Mouse (Mus musculus) MEL (cell line): ENCODE measurements around the gene Dennd4a. TPM values are rescaled to one million over a fixed set of nuclear protein-coding genes. Genes with fewer than 3 reads are reported as not detected.

Source experiments
- DNase-seq: peaks from one replicate; pipeline ENCODE4 v3.0.0; 2011; ENCODE audit warnings: low read depth, low spot score
- H3K27ac ChIP-seq: 2 replicates; pipeline ENCODE4 v1.5.1; 2012; ENCODE audit warnings: low read depth, mild to moderate bottlenecking, control low read depth, low read length, moderate library complexity; ENCODE audit not compliant: control insufficient read depth
- H3K27me3 ChIP-seq, 2 experiments: fragments of 150-350 bp in 1 of 2; sonication (generic) in 1 of 2; 2 replicates each; pipeline ENCODE4 v1.6.1; 2012; ENCODE audit warnings: low read length in 2 of 2, mild to moderate bottlenecking in 2 of 2, improper control_type of control experiment in 1 of 2, moderate library complexity in 1 of 2; ENCODE audit not compliant: insufficient read depth in 2 of 2, control insufficient read depth in 1 of 2
- H3K36me3 ChIP-seq, 2 experiments: 2 replicates each; pipeline ENCODE4 v1.6.1; 2012 to 2014; ENCODE audit warnings: low read length in 2 of 2, improper control_type of control experiment in 1 of 2, inconsistent platforms in 1 of 2, mild to moderate bottlenecking in 1 of 2; ENCODE audit not compliant: insufficient read depth in 2 of 2, control insufficient read depth in 1 of 2
- H3K4me1 ChIP-seq, 2 experiments: fragments of 150-350 bp in 1 of 2; sonication (generic) in 1 of 2; 2 replicates each; pipeline ENCODE4 v1.6.1; 2012; ENCODE audit warnings: low read length in 2 of 2, improper control_type of control experiment in 1 of 2, mild to moderate bottlenecking in 1 of 2; ENCODE audit not compliant: insufficient read depth in 2 of 2, control insufficient read depth in 1 of 2
- H3K4me3 ChIP-seq, 2 experiments: fragments of 150-350 bp in 1 of 2; sonication (generic) in 1 of 2; 2 replicates each; pipeline ENCODE4 v1.5.1; 2012; ENCODE audit warnings: low read depth in 2 of 2, low read length in 2 of 2, mild to moderate bottlenecking in 2 of 2, moderate library complexity in 2 of 2, control low read depth in 1 of 2, improper control_type of control experiment in 1 of 2; ENCODE audit not compliant: control insufficient read depth in 1 of 2, insufficient read depth in 1 of 2
- H3K79me2 ChIP-seq: 2 replicates; pipeline ENCODE4 v1.6.1; 2012; ENCODE audit warnings: mild to moderate bottlenecking, low read length, moderate library complexity; ENCODE audit not compliant: control insufficient read depth, poor library complexity, insufficient read depth
- H3K9ac ChIP-seq: 2 replicates; pipeline ENCODE4 v1.6.1; 2012; ENCODE audit warnings: low read depth, mild to moderate bottlenecking, control low read depth, low read length, moderate library complexity; ENCODE audit not compliant: control insufficient read depth, poor library complexity, severe bottlenecking
- H3K9me3 ChIP-seq: fragments of 150-350 bp; sonication (generic); replicated peaks from 2 replicates; pipeline ENCODE4 v1.6.1; 2012; ENCODE audit warnings: mild to moderate bottlenecking, low read length, improper control_type of control experiment, moderate library complexity; ENCODE audit not compliant: insufficient read depth
- BHLHE40 ChIP-seq: IDR thresholded peaks from 2 replicates; pipeline ENCODE4 v1.6.1; 2012; ENCODE audit warnings: low read depth, mild to moderate bottlenecking, inconsistent platforms, low read length, improper control_type of control experiment, borderline replicate concordance
- CHD1 ChIP-seq: IDR thresholded peaks from 2 replicates; pipeline ENCODE4 v1.6.1; 2012; ENCODE audit warnings: low read depth, mild to moderate bottlenecking, inconsistent platforms, low read length, improper control_type of control experiment
- CTCF ChIP-seq, 3 experiments: IDR thresholded peaks in 2 of 3; conservative IDR thresholded peaks in 1 of 3; 2 replicates each; pipeline ENCODE4 v1.5.1; 2011 to 2012; ENCODE audit warnings: low read length in 3 of 3, low read depth in 2 of 3, mild to moderate bottlenecking in 2 of 3, improper control_type of control experiment in 1 of 3, inconsistent platforms in 1 of 3, mixed read lengths in 1 of 3, moderate library complexity in 1 of 3; ENCODE audit not compliant: control insufficient read depth in 1 of 3, insufficient read depth in 1 of 3, poor library complexity in 1 of 3, severe bottlenecking in 1 of 3
- E2F4 ChIP-seq: IDR thresholded peaks from 2 replicates; pipeline ENCODE4 v1.6.1; 2011; ENCODE audit warnings: low read depth, low read length, improper control_type of control experiment, borderline replicate concordance
- ETS1 ChIP-seq: IDR thresholded peaks from 2 replicates; pipeline ENCODE4 v1.6.1; 2012; ENCODE audit warnings: low read depth, mild to moderate bottlenecking, inconsistent platforms, low read length, improper control_type of control experiment, moderate library complexity
- GABPA ChIP-seq: IDR thresholded peaks from 2 replicates; pipeline ENCODE4 v1.6.1; 2012; ENCODE audit warnings: low read depth, mild to moderate bottlenecking, inconsistent platforms, low read length, improper control_type of control experiment, moderate library complexity
- HCFC1 ChIP-seq: IDR thresholded peaks from 2 replicates; pipeline ENCODE4 v1.6.1; 2012; ENCODE audit warnings: low read depth, mild to moderate bottlenecking, inconsistent platforms, low read length, improper control_type of control experiment, moderate library complexity
- JUND ChIP-seq: IDR thresholded peaks from 2 replicates; pipeline ENCODE4 v1.6.1; 2011; ENCODE audit warnings: low read depth, mild to moderate bottlenecking, improper control_type of control experiment, low read length
- KAT2A ChIP-seq: conservative IDR thresholded peaks from 2 replicates; pipeline ENCODE4 v1.6.1; 2012; ENCODE audit warnings: low read depth, low read length, improper control_type of control experiment, inconsistent platforms
- MAFK ChIP-seq: IDR thresholded peaks from 2 replicates; pipeline ENCODE4 v1.6.1; 2011; ENCODE audit warnings: low read depth, mild to moderate bottlenecking, low read length, improper control_type of control experiment, borderline replicate concordance
- MAZ ChIP-seq: IDR thresholded peaks from 2 replicates; pipeline ENCODE4 v1.6.1; 2012; ENCODE audit warnings: low read depth, mild to moderate bottlenecking, inconsistent platforms, low read length, improper control_type of control experiment
- MEF2A ChIP-seq: IDR thresholded peaks from 2 replicates; pipeline ENCODE4 v1.6.1; 2014; ENCODE audit warnings: low read depth, mild to moderate bottlenecking, inconsistent platforms, low read length, improper control_type of control experiment; ENCODE audit not compliant: poor library complexity, insufficient replicate concordance, severe bottlenecking; ENCODE audit errors: extremely low read depth
- MXI1 ChIP-seq: IDR thresholded peaks from 2 replicates; pipeline ENCODE4 v1.6.1; 2011; ENCODE audit warnings: mild to moderate bottlenecking, low read depth, low read length, improper control_type of control experiment
- MYB ChIP-seq: IDR thresholded peaks from 2 replicates; pipeline ENCODE4 v1.6.1; 2011; ENCODE audit warnings: mild to moderate bottlenecking, low read depth, low read length, improper control_type of control experiment
- MYC ChIP-seq: IDR thresholded peaks from 2 replicates; pipeline ENCODE4 v1.6.1; 2011; ENCODE audit warnings: low read depth, mild to moderate bottlenecking, low read length, improper control_type of control experiment, moderate library complexity
- NELFE ChIP-seq: IDR thresholded peaks from 2 replicates; pipeline ENCODE4 v1.6.1; 2011; ENCODE audit warnings: low read depth, low read length, improper control_type of control experiment
- POLR2AphosphoS5 ChIP-seq: IDR thresholded peaks from 2 replicates; pipeline ENCODE4 v1.6.1; 2012; ENCODE audit warnings: low read depth, borderline replicate concordance, mild to moderate bottlenecking, inconsistent platforms, low read length, moderate library complexity, mixed read lengths
- RCOR1 ChIP-seq: IDR thresholded peaks from 2 replicates; pipeline ENCODE4 v1.6.1; 2012; ENCODE audit warnings: low read depth, mild to moderate bottlenecking, inconsistent platforms, low read length, improper control_type of control experiment
- SIN3A ChIP-seq: IDR thresholded peaks from 2 replicates; pipeline ENCODE4 v1.6.1; 2012; ENCODE audit warnings: low read length, improper control_type of control experiment, inconsistent platforms
- SMC3 ChIP-seq: IDR thresholded peaks from 2 replicates; pipeline ENCODE4 v1.6.1; 2011; ENCODE audit warnings: low read depth, low read length, improper control_type of control experiment
- TAL1 ChIP-seq: IDR thresholded peaks from 2 replicates; pipeline ENCODE4 v1.6.1; 2012; ENCODE audit warnings: mild to moderate bottlenecking, inconsistent platforms, low read length, moderate library complexity, mixed read lengths
- UBTF ChIP-seq: IDR thresholded peaks from 2 replicates; pipeline ENCODE4 v1.6.1; 2012; ENCODE audit warnings: low read depth, mild to moderate bottlenecking, inconsistent platforms, low read length, improper control_type of control experiment, moderate library complexity, borderline replicate concordance; ENCODE audit not compliant: insufficient read depth
- USF1 ChIP-seq: IDR thresholded peaks from 2 replicates; pipeline ENCODE4 v1.6.1; 2014; ENCODE audit warnings: low read depth, mild to moderate bottlenecking, inconsistent platforms, low read length, improper control_type of control experiment, moderate library complexity
- ZC3H11A ChIP-seq: IDR thresholded peaks from 2 replicates; pipeline ENCODE4 v1.6.1; 2012; ENCODE audit warnings: low read depth, mild to moderate bottlenecking, inconsistent platforms, low read length, improper control_type of control experiment
- ZNF384 ChIP-seq: IDR thresholded peaks from 2 replicates; pipeline ENCODE4 v1.6.1; 2012; ENCODE audit warnings: low read depth, mild to moderate bottlenecking, inconsistent platforms, low read length, improper control_type of control experiment
- polyA plus RNA-seq, 2 experiments: library from polyadenylated mRNA; stranded (reverse) in 1 of 2; unstranded in 1 of 2; fragments of >175 nt in 1 of 2; fragments of >200 nt in 1 of 2; gene quantifications; 2 replicates each; pipeline versions ENCODE4 v1.2.1 to v1.2.4; 2012; ENCODE audit warnings: low replicate concordance in 2 of 2, low read depth in 1 of 2; ENCODE audit not compliant: insufficient read length in 2 of 2, insufficient read depth in 1 of 2, missing spikeins in 1 of 2
- total RNA-seq: library from RNA; depleted of rRNA; stranded (reverse); fragments of 300-350 nt; gene quantifications from 2 replicates; pipeline ENCODE4 v1.2.3, GENCODE M21; 2012

Dennd4a gene
- total and polyA plus RNA-seq, 3 experiments = 7.7 to 74.8 (median 24.9) TPM

GRCm38 (mm10) chr9:64939790-64940189, 128.7 kb downstream of the Dennd4a start:
- Histone ChIP-seq H3K36me3 (peaks cover 0 to 16% of the 10 kb centered on the region in 2 experiments; a peak in 2 of 4 replicates), H3K9me3 (no peaks in the 10 kb centered on the region), H3K4me3 (no peak overlapping the region), H3K4me1 (peaks cover 12 to 38% of the 10 kb centered on the region in 2 experiments; a peak in 3 of 4 replicates), H3K27me3 (no peaks in the 10 kb centered on the region), H3K27ac (no peak overlapping the region), H3K9ac (no peak overlapping the region), H3K79me2 (no peaks in the 10 kb centered on the region)
- DNase-seq = peak; percentile 32
- no peak for TF ChIP-seq HCFC1
- peak; percentile 5 to 38 (median 17); a peak in 2 of 6 replicates for TF ChIP-seq CTCF (IDR thresholded peaks at IDR 0.05 in 2 of 3, conservative IDR thresholded peaks at IDR 0.05 in 1 of 3; ENCODE audit: control insufficient read depth in 1 of 3, insufficient read depth in 1 of 3, low read depth in 2 of 3, low read length in 3 of 3, poor library complexity in 1 of 3, severe bottlenecking in 1 of 3)
- no peak for TF ChIP-seq SIN3A
- no peak for TF ChIP-seq MEF2A
- no peak for TF ChIP-seq MYC
- TF ChIP-seq KAT2A = no peak
- TF ChIP-seq ETS1 = no peak
- no peak for TF ChIP-seq MXI1
- TF ChIP-seq BHLHE40 = no peak
- no peak for TF ChIP-seq E2F4
- TF ChIP-seq MYB = no peak
- TF ChIP-seq SMC3 = 0 out of 2 replicates have a peak, but pooled peaks have one; percentile 27
- TF ChIP-seq ZC3H11A = peak; percentile 7; the same call in 1 of the 2 replicates
- no peak for TF ChIP-seq NELFE
- no peak for TF ChIP-seq RCOR1
- no peak for TF ChIP-seq UBTF
- peak; percentile 64 for TF ChIP-seq ZNF384

GRCm38 (mm10) chr9:64940731-64941346, 129.7 kb downstream of the Dennd4a start:
- H3K4me1 ChIP-seq = peaks cover 12 to 37% of the 10 kb centered on the region in 2 experiments; a peak in 3 of 4 replicates
- H3K9ac ChIP-seq = no peak overlapping the region
- H3K36me3 ChIP-seq = peaks cover 0 to 16% of the 10 kb centered on the region in 2 experiments; a peak in 2 of 4 replicates
- no peak overlapping the region for H3K4me3 ChIP-seq
- H3K27ac ChIP-seq = no peak overlapping the region
- H3K9me3 ChIP-seq = no peaks in the 10 kb centered on the region
- DNase-seq = peak; percentile 26
- no peaks in the 10 kb centered on the region for H3K79me2 ChIP-seq
- TF ChIP-seq HCFC1 (no peak), POLR2AphosphoS5 (no peak), TAL1 (no peak), MYB (no peak), MAFK (no peak), USF1 (no peak), ETS1 (no peak), SMC3 (no peak), SIN3A (no peak), E2F4 (no peak), BHLHE40 (no peak), CTCF (IDR thresholded peaks at IDR 0.05 in 2 of 3, conservative IDR thresholded peaks at IDR 0.05 in 1 of 3; ENCODE audit: control insufficient read depth in 1 of 3, insufficient read depth in 1 of 3, low read depth in 2 of 3, low read length in 3 of 3, poor library complexity in 1 of 3, severe bottlenecking in 1 of 3) (no peak), UBTF (no peak), MAZ (no peak), NELFE (no peak), MEF2A (no peak), JUND (no peak), CHD1 (no peak), GABPA (no peak)
- TF ChIP-seq, all 39 proteins: peak for 0
- H3K27me3 ChIP-seq = peaks cover 0 to 2% of the 10 kb centered on the region in 2 experiments; a peak in 1 of 4 replicates
